Mouse (Mus musculus) granulocyte monocyte progenitor cell, adult 5-6 weeks (primary cell): Measurements from ENCODE around the gene Gdf5. TPM values are rescaled to one million over a fixed set of nuclear protein-coding genes. Genes with fewer than 3 reads are reported as not detected.
"Not testable (repeated sequence)": the region's sequence is repeated elsewhere in the genome, so short reads cannot be mapped to it uniquely, and the experiment has no call there.

Experiments
- ATAC-seq: replicated peaks from 2 replicates; pipeline ENCODE4 v1.8.0; 2016; ENCODE audit warnings: mild to moderate bottlenecking, moderate TSS enrichment, inconsistent platforms; ENCODE audit not compliant: poor library complexity, severe bottlenecking
- total RNA-seq, 2 experiments: library from RNA; stranded (forward) in 1 of 2; stranded (reverse) in 1 of 2; fragments of 200-712, 200-1000 nt in 1 of 2; fragments of >200 nt in 1 of 2; fragmentation: Nextera tagmentation in 1 of 2; gene quantifications; 2 replicates each; pipeline ENCODE4 v1.2.3; 2014 to 2017

The Gdf5 gene
- total RNA-seq, 2 experiments from 2014 or later: not detected

GRCm38 (mm10) chr2:155943463-155943862 lies 1.7 kb downstream of the Gdf5 start:
- no peak for ATAC-seq

DNA sequence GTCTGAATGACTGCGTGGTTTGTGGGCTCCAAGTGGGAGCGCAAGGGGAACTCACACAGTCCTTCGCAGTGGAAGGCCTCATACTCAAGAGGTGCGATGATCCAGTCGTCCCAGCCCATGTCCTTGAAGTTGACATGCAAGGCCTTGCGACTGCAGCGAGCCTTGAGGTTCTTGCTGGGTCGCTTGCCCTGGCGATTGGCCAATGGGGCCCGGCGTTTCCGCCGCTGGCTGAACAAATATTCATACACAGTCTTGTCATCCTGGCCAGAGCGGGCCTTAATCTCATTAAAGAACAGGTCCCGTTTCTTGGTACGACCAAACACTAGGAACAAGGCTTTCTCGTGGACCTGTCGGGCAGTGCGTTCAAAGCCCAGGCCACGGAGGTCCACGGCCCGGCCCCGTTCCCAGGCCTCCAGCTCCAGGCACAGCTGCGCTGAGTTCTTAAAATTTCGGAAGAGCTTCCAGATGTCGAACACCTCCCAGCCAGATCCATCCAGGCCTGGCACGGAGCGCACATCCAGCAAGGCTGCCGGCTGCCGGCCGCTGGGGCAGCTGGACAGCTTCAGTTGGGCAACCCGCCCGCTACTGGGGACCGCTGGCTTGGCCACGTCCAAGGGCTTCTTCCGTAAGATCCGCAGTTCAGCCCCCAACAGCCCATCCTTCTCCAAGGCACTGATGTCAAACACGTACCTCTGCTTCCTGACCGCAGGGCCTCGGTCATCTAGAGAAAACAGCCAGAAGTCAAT lies 3.3 kb downstream of the Gdf5 start:
- ATAC-seq: no peak

DNA sequence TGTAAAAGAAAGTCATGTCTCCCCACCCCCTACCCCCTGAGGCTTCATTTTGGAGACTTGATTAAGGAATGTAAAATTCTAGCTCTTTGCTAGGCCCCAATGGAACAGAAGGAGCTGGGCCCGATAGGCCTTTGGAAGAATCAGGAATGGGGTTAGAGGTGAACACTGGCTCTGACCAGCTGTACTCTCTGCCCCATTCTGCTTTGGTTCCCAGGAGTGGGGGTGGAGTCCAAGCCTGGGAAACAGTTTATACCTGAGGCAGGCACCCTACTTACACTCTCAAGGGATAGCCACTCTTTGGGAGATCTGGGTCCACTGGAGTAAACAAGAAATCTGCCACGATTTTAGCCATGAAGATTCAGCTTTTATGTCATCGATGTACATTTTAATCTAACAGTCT lies 4.5 kb downstream of the Gdf5 start, which contains the start of gene Gm15557:
Gm15557 (plus strand) TSS at position 48 of the 400 bp plus-strand sequence.
- no peak for ATAC-seq

DNA sequence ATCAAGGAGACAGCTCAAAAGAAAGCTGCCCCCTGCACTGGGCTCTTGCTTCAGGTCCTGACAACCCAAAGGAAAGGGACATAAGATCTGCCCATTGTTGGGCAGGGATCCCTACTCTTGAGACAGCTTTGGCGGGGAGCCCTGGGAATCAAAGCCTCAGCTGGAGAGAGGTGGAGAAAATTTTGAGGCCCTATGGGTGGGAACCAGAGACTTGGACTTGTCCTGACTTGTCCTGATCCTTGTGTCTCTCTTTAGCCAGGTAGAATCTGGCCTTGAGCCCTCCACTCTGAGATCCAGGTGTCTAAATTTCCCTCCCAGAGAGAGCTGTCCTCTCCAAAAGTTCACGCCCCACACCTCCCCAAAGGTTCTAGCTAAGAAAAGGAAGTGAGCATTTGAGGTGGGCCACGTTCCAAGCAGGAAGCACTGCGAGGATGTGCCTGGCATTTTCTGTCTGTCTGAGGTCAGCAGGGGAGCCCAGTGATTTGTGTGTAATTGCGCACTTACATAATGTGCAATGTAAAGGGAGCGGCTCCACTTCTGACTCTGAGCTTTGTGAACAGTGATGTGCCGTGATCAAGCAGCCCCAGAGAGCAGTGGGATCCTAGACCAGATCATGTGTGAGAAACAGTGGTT lies 5.2 kb downstream of the Gdf5 start:
- ATAC-seq: peak; percentile 83

GRCm38 (mm10) chr2:155929531-155930442 lies 15.4 kb downstream of the Gdf5 start, which contains the start of gene Uqcc1:
TSS of gene Uqcc1 (minus strand) at chr2:155930310.
- ATAC-seq: peak; percentile 97

- ATAC-seq: no peak
These were observed 16.3 kb downstream of the Gdf5 start for GRCm38 (mm10) chr2:155928711-155929345.

DNA sequence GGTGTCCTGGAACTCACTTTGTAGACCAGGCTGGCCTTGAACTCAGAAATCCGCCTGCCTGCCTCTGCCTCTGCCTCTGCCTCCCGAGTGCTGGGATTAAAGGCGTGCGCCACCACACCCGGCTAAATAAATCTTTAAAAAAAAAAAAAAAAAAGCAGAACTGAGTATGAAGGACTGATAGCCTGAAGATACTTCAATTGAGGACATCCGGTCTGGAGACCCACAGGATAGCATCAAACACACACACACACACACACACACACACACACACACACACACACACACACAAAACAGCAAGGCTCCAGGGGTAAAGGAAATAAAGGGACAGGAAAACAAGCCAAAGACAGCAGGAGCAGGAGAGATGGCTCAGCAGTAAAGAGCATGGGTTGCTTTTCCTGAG lies 20.0 kb downstream of the Gdf5 start:
- ATAC-seq: not testable (repeated sequence)

GRCm38 (mm10) chr2:155923143-155923542 lies 22.0 kb downstream of the Gdf5 start:
- ATAC-seq: peak; percentile 46; the same call in 1 of the 2 replicates

- ATAC-seq: peak; percentile 63
These were observed 30.5 kb downstream of the Gdf5 start for GRCm38 (mm10) chr2:155914684-155915083.

DNA sequence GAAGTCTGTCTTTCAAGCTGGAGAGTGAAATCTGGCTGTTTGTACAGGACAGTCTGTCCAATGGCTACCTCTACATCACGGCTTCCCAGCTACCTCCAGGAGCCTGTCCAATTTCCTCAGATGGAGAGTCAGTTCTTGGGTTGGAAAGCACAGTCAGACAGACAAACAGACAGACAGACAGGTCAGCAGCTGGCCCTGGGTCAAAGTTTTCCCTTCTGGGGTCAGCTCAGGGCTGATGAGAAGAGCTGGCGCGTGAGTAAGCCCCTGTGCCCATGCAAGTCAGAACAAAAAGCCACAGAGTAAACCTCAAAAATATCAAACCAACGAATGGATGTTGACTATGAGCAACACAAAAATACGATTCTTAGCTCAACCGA lies 41.5 kb downstream of the Gdf5 start:
- ATAC-seq: no peak

- ATAC-seq: peak; percentile 27; the same call in 1 of the 2 replicates
These were observed 42.1 kb downstream of the Gdf5 start for GRCm38 (mm10) chr2:155902989-155903631.

- ATAC-seq: no peak
These were observed 50.0 kb downstream of the Gdf5 start for GRCm38 (mm10) chr2:155895046-155895735.

- no peak for ATAC-seq
These were observed 50.7 kb downstream of the Gdf5 start for GRCm38 (mm10) chr2:155894307-155895045.

Other genes with a start within 250 kb of the Gdf5 start
- 74.9 and 81.9 TPM in 2 replicates for gene Edem2, start 215.9 kb downstream of the Gdf5 start, total RNA-seq (2014; fragmentation: Nextera tagmentation)
- 71.6 and 73.7 TPM in 2 replicates for gene Edem2, start 215.9 kb downstream of the Gdf5 start, total RNA-seq (2017)
- gene Gm17581, start 209.5 kb downstream of the Gdf5 start, total RNA-seq (2014; fragmentation: Nextera tagmentation): not detected in 2 replicates
- not detected in 2 replicates for gene Gm17581, start 209.5 kb downstream of the Gdf5 start, total RNA-seq (2017)
- 0.88 and 3.3 TPM in 2 replicates for gene Procr, start 194.2 kb downstream of the Gdf5 start, total RNA-seq (2014; fragmentation: Nextera tagmentation)
- gene Procr, start 194.2 kb downstream of the Gdf5 start, total RNA-seq (2017): 1.1 and 1.6 TPM in 2 replicates
- gene Mmp24, start 170.0 kb downstream of the Gdf5 start, total RNA-seq (2014; fragmentation: Nextera tagmentation): not detected in 2 replicates
- gene Mmp24, start 170.0 kb downstream of the Gdf5 start, total RNA-seq (2017): not detected in 2 replicates
- gene BC029722, start 125.9 kb downstream of the Gdf5 start, total RNA-seq (2014; fragmentation: Nextera tagmentation): 16.6 and 25.7 TPM in 2 replicates
- gene BC029722, start 125.9 kb downstream of the Gdf5 start, total RNA-seq (2017): 10.1 and 11.5 TPM in 2 replicates
- 181 and 258 TPM in 2 replicates for gene Eif6, start 118.4 kb downstream of the Gdf5 start, total RNA-seq (2014; fragmentation: Nextera tagmentation)
- 64.0 and 142 TPM in 2 replicates for gene Eif6, start 118.4 kb downstream of the Gdf5 start, total RNA-seq (2017)
- not detected in 2 replicates for gene Fam83c, start 110.5 kb downstream of the Gdf5 start, total RNA-seq (2014; fragmentation: Nextera tagmentation)
- not detected in 2 replicates for gene Fam83c, start 110.5 kb downstream of the Gdf5 start, total RNA-seq (2017)
- gene Uqcc1, start 15.1 kb downstream of the Gdf5 start, total RNA-seq (2014; fragmentation: Nextera tagmentation): 37.9 and 39.5 TPM in 2 replicates
- gene Uqcc1, start 15.1 kb downstream of the Gdf5 start, total RNA-seq (2017): 66.6 and 71.5 TPM in 2 replicates
- not detected in 2 replicates for gene Gm15557, start 4.6 kb downstream of the Gdf5 start, total RNA-seq (2014; fragmentation: Nextera tagmentation)
- gene Gm15557, start 4.6 kb downstream of the Gdf5 start, total RNA-seq (2017): not detected in 2 replicates
- gene Cep250, start 11.1 kb upstream of the Gdf5 start, total RNA-seq (2014; fragmentation: Nextera tagmentation): 33.3 and 44.4 TPM in 2 replicates
- gene Cep250, start 11.1 kb upstream of the Gdf5 start, total RNA-seq (2017): 39.0 and 41.6 TPM in 2 replicates
- gene 6430550D23Rik, start 62.6 kb upstream of the Gdf5 start, total RNA-seq (2014; fragmentation: Nextera tagmentation): 1.4 TPM in 1 of 2 replicates, not detected in the other
- gene 6430550D23Rik, start 62.6 kb upstream of the Gdf5 start, total RNA-seq (2017): 0.30 TPM in 1 of 2 replicates, not detected in the other
- gene Ergic3, start 62.7 kb upstream of the Gdf5 start, total RNA-seq (2014; fragmentation: Nextera tagmentation): 184 and 197 TPM in 2 replicates
- gene Ergic3, start 62.7 kb upstream of the Gdf5 start, total RNA-seq (2017): 78.5 and 96.2 TPM in 2 replicates
- gene Fer1l4, start 107.6 kb upstream of the Gdf5 start, total RNA-seq (2014; fragmentation: Nextera tagmentation): not detected in 2 replicates
- gene Fer1l4, start 107.6 kb upstream of the Gdf5 start, total RNA-seq (2017): not detected in 2 replicates
- 0.49 and 8.3 TPM in 2 replicates for gene Spag4, start 119.8 kb upstream of the Gdf5 start, total RNA-seq (2014; fragmentation: Nextera tagmentation)
- gene Spag4, start 119.8 kb upstream of the Gdf5 start, total RNA-seq (2017): 1.5 and 4.8 TPM in 2 replicates
- 34.2 and 51.5 TPM in 2 replicates for gene Cpne1, start 166.6 kb upstream of the Gdf5 start, total RNA-seq (2014; fragmentation: Nextera tagmentation)
- 14.7 and 16.5 TPM in 2 replicates for gene Cpne1, start 166.6 kb upstream of the Gdf5 start, total RNA-seq (2017)
- gene Rbm12, start 166.6 kb upstream of the Gdf5 start, total RNA-seq (2014; fragmentation: Nextera tagmentation): 28.6 and 49.6 TPM in 2 replicates
- gene Rbm12, start 166.6 kb upstream of the Gdf5 start, total RNA-seq (2017): 40.2 and 53.5 TPM in 2 replicates
- gene Gm28036, start 181.7 kb upstream of the Gdf5 start, total RNA-seq (2014; fragmentation: Nextera tagmentation): 11.6 and 29.4 TPM in 2 replicates
- 27.0 and 32.3 TPM in 2 replicates for gene Gm28036, start 181.7 kb upstream of the Gdf5 start, total RNA-seq (2017)
- 174 and 217 TPM in 2 replicates for gene Romo1, start 198.7 kb upstream of the Gdf5 start, total RNA-seq (2014; fragmentation: Nextera tagmentation)
- 28.9 and 38.1 TPM in 2 replicates for gene Romo1, start 198.7 kb upstream of the Gdf5 start, total RNA-seq (2017)
- 57.3 and 66.6 TPM in 2 replicates for gene Nfs1, start 198.8 kb upstream of the Gdf5 start, total RNA-seq (2014; fragmentation: Nextera tagmentation)
- gene Nfs1, start 198.8 kb upstream of the Gdf5 start, total RNA-seq (2017): 38.8 and 41.6 TPM in 2 replicates
- gene Rbm39, start 234.9 kb upstream of the Gdf5 start, total RNA-seq (2014; fragmentation: Nextera tagmentation): 317 and 379 TPM in 2 replicates
- gene Rbm39, start 234.9 kb upstream of the Gdf5 start, total RNA-seq (2017): 566 and 641 TPM in 2 replicates